Mouse (Mus musculus): ENCODE data around the gene Hoxb13.

Gene Hoxb13

GRCm38 (mm10) chr11:96189810-96190522 is 4.2 kb upstream of the Hoxb13 start:
- DNase-seq (ENCODE audit: low spot score in 2 of 2): no peak

- no peak for DNase-seq (ENCODE audit: low spot score in 2 of 2)
Observed at GRCm38 (mm10) chr11:96191132-96191531, 3.0 kb upstream of the Hoxb13 start.

GRCm38 (mm10) chr11:96194401-96194710 is 240 bp downstream of the Hoxb13 start:
- DNase-seq (ENCODE audit: low spot score in 2 of 2): no peak

- DNase-seq (ENCODE audit: low spot score in 2 of 2): no peak
Observed at GRCm38 (mm10) chr11:96194961-96195640, 985 bp downstream of the Hoxb13 start.

GRCm38 (mm10) chr11:96195769-96196280 is 1.7 kb downstream of the Hoxb13 start:
- DNase-seq (ENCODE audit: low spot score in 2 of 2): no peak

- DNase-seq (ENCODE audit: low spot score in 2 of 2): no peak
Observed at GRCm38 (mm10) chr11:96198642-96199041, 4.5 kb downstream of the Hoxb13 start.

- no peak for DNase-seq (ENCODE audit: low spot score in 2 of 2)
Observed at GRCm38 (mm10) chr11:96199181-96200086, 5.3 kb downstream of the Hoxb13 start.

- no peak for DNase-seq (ENCODE audit: low spot score in 2 of 2)
Observed at GRCm38 (mm10) chr11:96200183-96200655, 6.1 kb downstream of the Hoxb13 start.

GRCm38 (mm10) chr11:96201741-96202140 is 7.6 kb downstream of the Hoxb13 start:
- no peak for DNase-seq (ENCODE audit: low spot score in 2 of 2)

GRCm38 (mm10) chr11:96202401-96203081 is 8.4 kb downstream of the Hoxb13 start:
- no peak for DNase-seq (ENCODE audit: low spot score in 2 of 2)

- DNase-seq (ENCODE audit: low spot score in 2 of 2): no peak
Observed at GRCm38 (mm10) chr11:96203182-96203788, 9.2 kb downstream of the Hoxb13 start.

- no peak for DNase-seq (ENCODE audit: low spot score in 2 of 2)
Observed at GRCm38 (mm10) chr11:96203789-96204186, 9.7 kb downstream of the Hoxb13 start.

- no peak for DNase-seq (ENCODE audit: low spot score in 2 of 2)
Observed at GRCm38 (mm10) chr11:96204351-96204750, 10.2 kb downstream of the Hoxb13 start.

- DNase-seq (ENCODE audit: low spot score in 2 of 2): no peak
Observed at GRCm38 (mm10) chr11:96205426-96206131, 11.5 kb downstream of the Hoxb13 start.

- DNase-seq (ENCODE audit: low spot score in 2 of 2): no peak
Observed at GRCm38 (mm10) chr11:96223813-96224212, 29.7 kb downstream of the Hoxb13 start.

GRCm38 (mm10) chr11:96227676-96228075 is 33.6 kb downstream of the Hoxb13 start:
- DNase-seq (ENCODE audit: low spot score in 2 of 2): no peak

GRCm38 (mm10) chr11:96234906-96235305 is 40.8 kb downstream of the Hoxb13 start:
- DNase-seq (ENCODE audit: low spot score in 2 of 2): peak; percentile 33 to 76

GRCm38 (mm10) chr11:96240211-96240610 is 46.1 kb downstream of the Hoxb13 start:
- DNase-seq (ENCODE audit: low spot score in 2 of 2): no peak

All from spleen, postnatal 4 days (tissue).